Mouse (Mus musculus) brain, embryonic 14.5 days (tissue): ENCODE data around the gene Hrct1.

Experiments used
- CTCF ChIP-seq: fragments of 200-500 bp; IDR thresholded peaks from 2 replicates; pipeline ENCODE4 v1.5.1; 2012; ENCODE audit warnings: inconsistent platforms, mild to moderate bottlenecking, moderate library complexity, borderline replicate concordance; ENCODE audit not compliant: insufficient read depth, insufficient read length; ENCODE audit errors: extremely low read depth
- POLR2A ChIP-seq: fragments of 200-500 bp; IDR thresholded peaks from 2 replicates; pipeline ENCODE4 v1.6.1; 2012; ENCODE audit warnings: mild to moderate bottlenecking, inconsistent platforms, borderline replicate concordance; ENCODE audit not compliant: poor library complexity, insufficient read depth, insufficient read length, severe bottlenecking; ENCODE audit errors: extremely low read depth

GRCm38 (mm10) chr4:43691026-43691425 is 36.0 kb upstream of the Hrct1 start:
- TF ChIP-seq CTCF (no peak), POLR2A (no peak)
